Mouse (Mus musculus) myocyte (in vitro differentiated cells): ENCODE measurements around the gene Slc37a2.

Experiments used
- E2F4 ChIP-seq: IDR thresholded peaks from one replicate; pipeline ENCODE4 v1.6.1; 2011; ENCODE audit warnings: mild to moderate bottlenecking, control low read depth, moderate library complexity; ENCODE audit not compliant: insufficient read depth
- MAX ChIP-seq: IDR thresholded peaks from one replicate; pipeline ENCODE4 v1.6.1; 2011; ENCODE audit warnings: low read depth, mild to moderate bottlenecking, control low read depth
- MYOD1 ChIP-seq, 3 experiments: IDR thresholded peaks; one replicate each; pipeline ENCODE4 v1.6.1; 2011; ENCODE audit warnings: control low read depth in 2 of 3, low read depth in 2 of 3, mild to moderate bottlenecking in 2 of 3, moderate library complexity in 1 of 3; ENCODE audit not compliant: insufficient read length in 2 of 3, control insufficient read depth in 1 of 3
- POLR2A ChIP-seq: IDR thresholded peaks from one replicate; pipeline ENCODE4 v1.6.1; 2011; ENCODE audit warnings: low read depth, mild to moderate bottlenecking, control low read depth, moderate library complexity; ENCODE audit not compliant: insufficient read length
- POLR2AphosphoS2 ChIP-seq: IDR thresholded peaks from one replicate; pipeline ENCODE4 v1.6.1; 2011; ENCODE audit warnings: low read depth, control low read depth; ENCODE audit not compliant: insufficient read length
- TCF12 ChIP-seq: IDR thresholded peaks from one replicate; pipeline ENCODE4 v1.6.1; 2011; ENCODE audit warnings: mild to moderate bottlenecking, control low read depth; ENCODE audit not compliant: poor library complexity, insufficient read depth, severe bottlenecking
- TCF3 ChIP-seq: IDR thresholded peaks from one replicate; pipeline ENCODE4 v1.6.1; 2011; ENCODE audit warnings: low read depth, control low read depth; ENCODE audit not compliant: insufficient read length

DNA sequence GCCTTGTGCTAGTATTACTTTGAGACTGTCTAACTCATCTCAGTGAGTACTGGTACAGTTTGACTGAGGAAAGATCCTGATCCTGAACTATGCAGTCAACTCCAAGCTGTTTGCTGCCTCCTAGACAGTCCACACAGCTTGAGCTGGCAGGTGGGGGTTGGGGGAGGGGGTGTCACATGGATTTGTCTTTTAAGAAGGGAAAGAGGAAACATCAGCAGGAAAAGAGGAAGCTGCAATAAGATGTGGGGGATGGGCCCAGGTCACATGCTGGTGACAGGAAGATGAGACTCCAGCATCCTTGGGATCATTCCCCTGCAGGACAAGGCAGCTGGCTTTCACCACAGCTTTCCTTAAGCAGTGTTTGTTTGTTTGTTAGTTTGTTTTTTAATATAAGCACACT is 8.1 kb downstream of the Slc37a2 start:
- TF ChIP-seq TCF3, result no peak
- TF ChIP-seq MAX, result no peak
- no peak for TF ChIP-seq POLR2A
- TF ChIP-seq E2F4, result no peak
- TF ChIP-seq TCF12, result no peak
- TF ChIP-seq MYOD1 (IDR thresholded peaks at IDR 0.05; ENCODE audit: control insufficient read depth in 1 of 3, insufficient read length in 2 of 3, low read depth in 2 of 3), result no peak
- TF ChIP-seq POLR2AphosphoS2, result no peak
